Mouse (Mus musculus) heart, embryonic 11.5 days (tissue): ENCODE measurements around the gene C1qtnf5. TPM values are rescaled to one million over a fixed set of nuclear protein-coding genes. Genes with fewer than 3 reads are reported as not detected.

Experiments
- ATAC-seq: fragments of 200-750 bp; cut with Nextera tagmentation; replicated peaks from 2 replicates; pipeline ENCODE4 v1.8.0; 2017; ENCODE audit warnings: moderate library complexity; ENCODE audit not compliant: insufficient number of reproducible peaks, low FRiP score, low TSS enrichment
- H3K27ac ChIP-seq: fragments of 300-500 bp; sonication (generic); 2 replicates; pipeline ENCODE4 v1.5.1; 2014; ENCODE audit warnings: mild to moderate bottlenecking, low read depth, low read length
- H3K27me3 ChIP-seq: fragments of 300-500 bp; sonication (generic); 2 replicates; pipeline ENCODE4 v1.6.1; 2014; ENCODE audit warnings: mild to moderate bottlenecking, low read length, mixed read lengths; ENCODE audit not compliant: control insufficient read depth, insufficient read depth
- H3K36me3 ChIP-seq: fragments of 300-500 bp; sonication (generic); 2 replicates; pipeline ENCODE4 v1.6.1; 2014; ENCODE audit warnings: mild to moderate bottlenecking, low read length, moderate library complexity, mixed read lengths; ENCODE audit not compliant: control insufficient read depth, insufficient read depth
- H3K4me1 ChIP-seq: fragments of 300-500 bp; sonication (generic); 2 replicates; pipeline ENCODE4 v1.6.1; 2014; ENCODE audit warnings: low read length; ENCODE audit not compliant: control insufficient read depth, insufficient read depth
- H3K4me2 ChIP-seq: fragments of 300-500 bp; sonication (generic); 2 replicates; pipeline ENCODE4 v1.6.1; 2014; ENCODE audit warnings: mild to moderate bottlenecking, moderate library complexity
- H3K4me3 ChIP-seq: fragments of 300-500 bp; sonication (generic); 2 replicates; pipeline ENCODE4 v1.5.1; 2014; ENCODE audit warnings: low read depth, low read length
- H3K9ac ChIP-seq: fragments of 300-500 bp; sonication (generic); 2 replicates; pipeline ENCODE4 v1.6.1; 2014; ENCODE audit warnings: mild to moderate bottlenecking, low read depth, low read length, moderate library complexity
- H3K9me3 ChIP-seq: fragments of 300-500 bp; sonication (generic); replicated peaks from 2 replicates; pipeline ENCODE4 v1.6.1; 2016; ENCODE audit warnings: low read length; ENCODE audit not compliant: control insufficient read depth
- WGBS: fragments of 180-500 bp; shearing (Covaris S2); extraction: QIAGEN DNeasy Blood & Tissue Kit; methylation state at CpG from one replicate; pipeline ENCODE4 v1.1.7; 2014; ENCODE audit not compliant: insufficient replicate concordance; 5-methylcytosine and 5-hydroxymethylcytosine counted together
- polyA plus RNA-seq: library from polyadenylated mRNA; unstranded; fragments of >200 nt; fragmentation: Nextera tagmentation; extraction: Ambion mirVana; gene quantifications from 2 replicates; pipeline ENCODE4 v1.2.1, GENCODE M21; 2014

The C1qtnf5 gene
- polyA plus RNA-seq, 1 experiment from 2014 or later: 0.43 TPM

- no peak overlapping the region for H3K4me2 ChIP-seq
- H3K36me3 ChIP-seq: no peaks in the 10 kb centered on the region
- H3K27ac ChIP-seq: no peak overlapping the region
- 59% methylated on average over 2 of the region's 2 CpGs for WGBS
- no peak overlapping the region for H3K4me3 ChIP-seq
- peaks cover 11% of the 10 kb centered on the region for H3K4me1 ChIP-seq
- no peaks in the 10 kb centered on the region for H3K9me3 ChIP-seq
- H3K27me3 ChIP-seq: no peaks in the 10 kb centered on the region
- no peak overlapping the region for H3K9ac ChIP-seq
- ATAC-seq: no peak
Measured at GRCm38 (mm10) chr9:44114453-44114852, 7.4 kb downstream of the C1qtnf5 start.

GRCm38 (mm10) chr9:44115599-44115998 lies 8.6 kb downstream of the C1qtnf5 start:
- 85% methylated on average over 9 of the region's 9 CpGs for WGBS
- ATAC-seq: no peak
- H3K27ac ChIP-seq: no peak overlapping the region

GRCm38 (mm10) chr9:44116182-44116581 lies 9.1 kb downstream of the C1qtnf5 start:
- Histone ChIP-seq H3K27ac (no peak overlapping the region), H3K4me2 (no peak overlapping the region), H3K4me3 (no peak overlapping the region), H3K36me3 (no peaks in the 10 kb centered on the region), H3K9ac (no peak overlapping the region), H3K9me3 (no peaks in the 10 kb centered on the region), H3K4me1 (no peaks in the 10 kb centered on the region; the same call in 1 of the 2 replicates), H3K27me3 (no peaks in the 10 kb centered on the region)
- ATAC-seq: no peak
- 81% methylated on average over 4 of the region's 4 CpGs for WGBS

More at GRCm38 (mm10) chr9:44115599-44115998, 8.6 kb downstream of the C1qtnf5 start:
- Histone ChIP-seq H3K9me3 (no peaks in the 10 kb centered on the region), H3K27me3 (no peaks in the 10 kb centered on the region), H3K9ac (no peak overlapping the region), H3K4me1 (no peaks in the 10 kb centered on the region; the same call in none of the 2 replicates), H3K36me3 (no peaks in the 10 kb centered on the region), H3K4me3 (no peak overlapping the region), H3K4me2 (no peak overlapping the region)

- ATAC-seq: no peak
- Histone ChIP-seq H3K27ac (no peak overlapping the region), H3K9ac (no peak overlapping the region), H3K27me3 (no peaks in the 10 kb centered on the region), H3K4me3 (no peak overlapping the region), H3K4me1 (no peaks in the 10 kb centered on the region; the same call in 1 of the 2 replicates), H3K36me3 (no peaks in the 10 kb centered on the region), H3K4me2 (no peak overlapping the region), H3K9me3 (no peaks in the 10 kb centered on the region)
- WGBS: 41% methylated on average over 5 of the region's 5 CpGs
Measured at GRCm38 (mm10) chr9:44119011-44119410, 12.0 kb downstream of the C1qtnf5 start.

GRCm38 (mm10) chr9:44119948-44120465 lies 13.0 kb downstream of the C1qtnf5 start:
- Histone ChIP-seq H3K27me3 (no peaks in the 10 kb centered on the region), H3K4me2 (no peak overlapping the region), H3K9me3 (no peaks in the 10 kb centered on the region), H3K4me3 (no peak overlapping the region), H3K9ac (no peak overlapping the region), H3K4me1 (no peaks in the 10 kb centered on the region), H3K27ac (no peak overlapping the region), H3K36me3 (no peaks in the 10 kb centered on the region)
- WGBS: 75% methylated on average over 8 of the region's 8 CpGs
- no peak for ATAC-seq

GRCm38 (mm10) chr9:44124317-44124716 lies 17.3 kb downstream of the C1qtnf5 start:
- Histone ChIP-seq H3K4me3 (no peak overlapping the region), H3K27me3 (no peaks in the 10 kb centered on the region), H3K4me1 (peaks cover 3% of the 10 kb centered on the region; the same call in 1 of the 2 replicates), H3K9me3 (no peaks in the 10 kb centered on the region), H3K36me3 (no peaks in the 10 kb centered on the region), H3K27ac (no peak overlapping the region), H3K9ac (no peak overlapping the region), H3K4me2 (no peak overlapping the region)
- 69% methylated on average over 6 of the region's 6 CpGs for WGBS
- ATAC-seq: no peak

- ATAC-seq: no peak
- no peak overlapping the region for H3K4me2 ChIP-seq
- no peak overlapping the region for H3K4me3 ChIP-seq
- no peak overlapping the region for H3K9ac ChIP-seq
- 44% methylated on average over 5 of the region's 5 CpGs for WGBS
- H3K9me3 ChIP-seq: no peaks in the 10 kb centered on the region
- no peaks in the 10 kb centered on the region for H3K36me3 ChIP-seq
- no peaks in the 10 kb centered on the region for H3K27me3 ChIP-seq
- no peak overlapping the region for H3K27ac ChIP-seq
- H3K4me1 ChIP-seq: peaks cover 7% of the 10 kb centered on the region; the same call in 1 of the 2 replicates
Measured at GRCm38 (mm10) chr9:44125026-44125425, 18.0 kb downstream of the C1qtnf5 start.

GRCm38 (mm10) chr9:44125546-44126428 lies 18.7 kb downstream of the C1qtnf5 start:
- Histone ChIP-seq H3K9me3 (no peaks in the 10 kb centered on the region), H3K4me3 (no peak overlapping the region), H3K4me1 (peaks cover 13% of the 10 kb centered on the region), H3K36me3 (no peaks in the 10 kb centered on the region), H3K27me3 (no peaks in the 10 kb centered on the region), H3K4me2 (peak overlapping the region; percentile 46), H3K27ac (no peak overlapping the region), H3K9ac (no peak overlapping the region)
- WGBS: 33% methylated on average over 18 of the region's 18 CpGs
- ATAC-seq: no peak
